Mouse (Mus musculus) G1E (cell line): Measurements from ENCODE around the gene Rnf25. TPM values are rescaled to one million over a fixed set of nuclear protein-coding genes. Genes with fewer than 3 reads are reported as not detected.

Experiments used
- ATAC-seq: 2 replicates; pipeline ENCODE4 v1.8.0; 2016; ENCODE audit warnings: mild to moderate bottlenecking; ENCODE audit not compliant: insufficient number of reproducible peaks, poor library complexity, low FRiP score, severe bottlenecking; ENCODE audit errors: extremely low read depth
- DNase-seq: peaks from one replicate; pipeline ENCODE4 v3.0.0; 2012; ENCODE audit warnings: low spot score
- H3K27me3 ChIP-seq: 2 replicates; pipeline ENCODE4 v1.6.1; 2012; ENCODE audit warnings: mild to moderate bottlenecking, low read length, inconsistent platforms; ENCODE audit not compliant: insufficient read depth
- H3K36me3 ChIP-seq: replicated peaks from 2 replicates; pipeline ENCODE3; 2012; ENCODE audit warnings: mild to moderate bottlenecking, inconsistent platforms
- H3K4me1 ChIP-seq: 2 replicates; pipeline ENCODE4 v1.6.1; 2012; ENCODE audit warnings: low read depth, low read length, inconsistent platforms, mixed read lengths; ENCODE audit not compliant: insufficient read depth
- H3K4me3 ChIP-seq: 2 replicates; pipeline ENCODE4 v1.5.1; 2012; ENCODE audit warnings: low read depth, mild to moderate bottlenecking, inconsistent platforms, low read length, moderate library complexity, mixed read lengths
- H3K9me3 ChIP-seq: replicated peaks from 2 replicates; pipeline ENCODE4 v1.6.1; 2012; ENCODE audit warnings: inconsistent platforms
- CTCF ChIP-seq: IDR thresholded peaks from 2 replicates; pipeline ENCODE4 v1.5.1; 2012; ENCODE audit warnings: low read depth, low read length, inconsistent platforms, mixed read lengths
- GATA1 ChIP-seq: IDR thresholded peaks from 2 replicates; pipeline ENCODE4 v1.6.1; 2012; ENCODE audit warnings: borderline replicate concordance, low read length, inconsistent platforms, mixed read lengths
- GATA2 ChIP-seq: IDR thresholded peaks from 2 replicates; pipeline ENCODE4 v1.6.1; 2012; ENCODE audit warnings: low read depth, low read length, inconsistent platforms, borderline replicate concordance
- POLR2AphosphoS5 ChIP-seq: IDR thresholded peaks from 2 replicates; pipeline ENCODE4 v1.6.1; 2012; ENCODE audit warnings: low read depth, low read length, inconsistent platforms; ENCODE audit not compliant: insufficient replicate concordance
- TAL1 ChIP-seq: conservative IDR thresholded peaks from 2 replicates; pipeline ENCODE4 v1.6.1; 2012; ENCODE audit warnings: low read depth, low read length, inconsistent platforms, mixed read lengths
- polyA plus RNA-seq: library from polyadenylated mRNA; stranded (reverse); fragments of >175 nt; gene quantifications from 2 replicates; pipeline ENCODE4 v1.2.3, GENCODE M21; 2012
- total RNA-seq, 2 experiments: library from RNA; stranded (forward) in 1 of 2; stranded (reverse) in 1 of 2; fragments of 200-1000 nt in 1 of 2; fragments of >200 nt in 1 of 2; fragmentation: Nextera tagmentation in 1 of 2; gene quantifications; 2 replicates each; pipeline ENCODE4 v1.2.3; 2014 to 2017

Rnf25 gene
- total and polyA plus RNA-seq, 3 experiments, result 24.1 to 57.4 (median 48.5) TPM

GRCm38 (mm10) chr1:74600501-74601266 lies 513 bp downstream of the Rnf25 start:
- TF ChIP-seq TAL1 (no peak), GATA2 (no peak), CTCF (no peak), POLR2AphosphoS5 (no peak), GATA1 (no peak)
- Histone ChIP-seq H3K27me3 (no peaks in the 10 kb centered on the region), H3K36me3 (peaks cover 37% of the 10 kb centered on the region), H3K9me3 (no peaks in the 10 kb centered on the region), H3K4me3 (peak overlapping the region; percentile 85), H3K4me1 (peaks cover 33% of the 10 kb centered on the region)
- DNase-seq, result no peak
- ATAC-seq, result peak; percentile 16; the same call in 1 of the 2 replicates

GRCm38 (mm10) chr1:74594434-74594833 lies 6.8 kb downstream of the Rnf25 start:
- DNase-seq (no peak), ATAC-seq (no peak)
- no peaks in the 10 kb centered on the region for H3K9me3 ChIP-seq
- H3K4me1 ChIP-seq, result peaks cover 31% of the 10 kb centered on the region
- H3K36me3 ChIP-seq, result peaks cover 91% of the 10 kb centered on the region
- no peaks in the 10 kb centered on the region for H3K27me3 ChIP-seq
- H3K4me3 ChIP-seq, result no peak overlapping the region
- no peak for TF ChIP-seq TAL1
- no peak for TF ChIP-seq GATA2
- TF ChIP-seq GATA1, result no peak
- TF ChIP-seq CTCF, result no peak
- no peak for TF ChIP-seq POLR2AphosphoS5

GRCm38 (mm10) chr1:74587773-74588445 lies 13.3 kb downstream of the Rnf25 start, which contains the start of the genes Zfp142 and Bcs1l:
Gene Zfp142, minus strand, starts transcription at chr1:74588246.
Gene Bcs1l, plus strand, starts transcription at chr1:74588289.
- peaks cover 56% of the 10 kb centered on the region for H3K4me1 ChIP-seq
- no peaks in the 10 kb centered on the region for H3K9me3 ChIP-seq
- peaks cover 63% of the 10 kb centered on the region for H3K36me3 ChIP-seq
- peak; percentile 98 for DNase-seq
- ATAC-seq, result peak; percentile 97
- TF ChIP-seq CTCF (no peak), GATA1 (no peak), TAL1 (no peak), POLR2AphosphoS5 (no peak), GATA2 (no peak)
- H3K4me3 ChIP-seq, result peak within 1 kb of the TSS; percentile 77
- no peaks in the 10 kb centered on the region for H3K27me3 ChIP-seq

GRCm38 (mm10) chr1:74587233-74587772 lies 13.9 kb downstream of the Rnf25 start:
- peaks cover 68% of the 10 kb centered on the region for H3K36me3 ChIP-seq
- TF ChIP-seq POLR2AphosphoS5 (no peak), CTCF (no peak), GATA2 (no peak), GATA1 (no peak)
- ATAC-seq, result no peak
- H3K4me1 ChIP-seq, result peaks cover 56% of the 10 kb centered on the region
- no peaks in the 10 kb centered on the region for H3K9me3 ChIP-seq
- DNase-seq, result peak; percentile 20
- H3K27me3 ChIP-seq, result no peaks in the 10 kb centered on the region
- H3K4me3 ChIP-seq, result peak overlapping the region; percentile 77

- Histone ChIP-seq H3K9me3 (no peaks in the 10 kb centered on the region), H3K27me3 (no peaks in the 10 kb centered on the region), H3K4me3 (no peak overlapping the region), H3K36me3 (peaks cover 62% of the 10 kb centered on the region), H3K4me1 (peaks cover 44% of the 10 kb centered on the region)
- TF ChIP-seq GATA1, result no peak
- ATAC-seq (no peak), DNase-seq (no peak)
Observed at GRCm38 (mm10) chr1:74584616-74585398, 16.4 kb downstream of the Rnf25 start.

- no peaks in the 10 kb centered on the region for H3K27me3 ChIP-seq
- H3K9me3 ChIP-seq, result no peaks in the 10 kb centered on the region
- H3K36me3 ChIP-seq, result peaks cover 76% of the 10 kb centered on the region
- peaks cover 30% of the 10 kb centered on the region for H3K4me1 ChIP-seq
- no peak for TF ChIP-seq GATA1
- TF ChIP-seq CTCF, result no peak
- no peak for TF ChIP-seq POLR2AphosphoS5
- TF ChIP-seq GATA2, result no peak
- no peak overlapping the region for H3K4me3 ChIP-seq
- DNase-seq (no peak), ATAC-seq (no peak)
Observed at GRCm38 (mm10) chr1:74582621-74583020, 18.6 kb downstream of the Rnf25 start.
